In the genomic region with DNA sequence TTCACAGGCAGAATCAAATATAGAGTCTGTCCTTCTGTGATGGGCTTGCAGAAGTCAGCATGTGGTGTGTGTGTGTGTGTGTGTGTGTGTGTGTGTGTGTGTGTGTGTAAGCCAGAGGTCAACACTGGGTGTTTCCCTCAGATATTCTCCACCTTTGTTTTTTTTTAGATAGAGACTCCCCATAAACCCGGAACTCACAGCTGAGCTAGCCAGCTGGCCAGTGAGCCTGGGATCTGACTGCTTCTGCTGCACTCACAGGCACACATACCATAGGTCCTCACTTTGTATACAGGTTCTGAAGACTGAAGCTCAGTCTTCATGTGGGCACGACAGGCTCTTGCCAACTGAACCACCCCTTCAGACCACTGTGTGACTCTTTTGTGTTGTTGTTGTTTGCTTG, we compare ENCODE assay signal across 27 mouse cellular contexts. TPM values are rescaled to one million over a fixed set of nuclear protein-coding genes. Genes with fewer than 3 reads are reported as not detected.
A peak's percentile ranks its signal among the peaks of the same experiment; 100 is the strongest.
DNase-seq lines count a peak whose midpoint lies in the region; ATAC-seq and TF ChIP-seq lines count a peak whose summit lies in the region.
"Had no signal": no experiment of that assay in that cellular context is flagged by ENCODE, and none has a peak within 500 bp of the region (broad histone marks: within the 10 kb centered on the region; RNA-seq: fewer than 3 reads in every experiment).

No protein-coding gene starts in this region.

- H3K9ac ChIP-seq in limb, embryonic 13.5 days = 0 out of 2 replicates have a peak overlapping the region, but pooled peaks have one; percentile 21
- H3K9ac ChIP-seq in stomach, postnatal 0 days (ENCODE audit: low read length) = no peak overlapping the region

- H3K4me1 ChIP-seq in heart, embryonic 10.5 days = no peaks in the 10 kb centered on the region
- H3K4me1 ChIP-seq in limb, embryonic 13.5 days = no peaks in the 10 kb centered on the region
- H3K4me1 ChIP-seq in limb, embryonic 10.5 days = no peaks in the 10 kb centered on the region
- H3K4me1 ChIP-seq in stomach, postnatal 0 days (replicated peaks; ENCODE audit: control insufficient read depth, insufficient read depth) = no peaks in the 10 kb centered on the region

- no peak overlapping the region for H3K4me2 ChIP-seq in limb, embryonic 13.5 days (replicated peaks)
- H3K4me2 ChIP-seq in stomach, postnatal 0 days (replicated peaks; ENCODE audit: low read depth) = no peak overlapping the region

- TF ChIP-seq CTCF in stomach, postnatal 0 days (IDR thresholded peaks at IDR 0.05; ENCODE audit: low read depth) = no peak

- no peaks in the 10 kb centered on the region for H3K36me3 ChIP-seq in heart, embryonic 10.5 days
- no peaks in the 10 kb centered on the region for H3K36me3 ChIP-seq in limb, embryonic 13.5 days
- H3K36me3 ChIP-seq in limb, embryonic 10.5 days = no peaks in the 10 kb centered on the region
- no peaks in the 10 kb centered on the region for H3K36me3 ChIP-seq in stomach, postnatal 0 days (ENCODE audit: control insufficient read depth, insufficient read depth, low read length)
- H3K36me3 ChIP-seq: G1E had no signal

- H3K9me3 ChIP-seq in heart, embryonic 10.5 days = no peaks in the 10 kb centered on the region
- H3K9me3 ChIP-seq in limb, embryonic 13.5 days = no peaks in the 10 kb centered on the region
- no peaks in the 10 kb centered on the region for H3K9me3 ChIP-seq in limb, embryonic 10.5 days (replicated peaks)
- H3K9me3 ChIP-seq in stomach, postnatal 0 days (ENCODE audit: control insufficient read depth, low read length) = no peaks in the 10 kb centered on the region
- H3K9me3 ChIP-seq: G1E had no signal

- ATAC-seq in limb, embryonic 13.5 days (ENCODE audit: low FRiP score, low read depth) = no peak
- ATAC-seq in stomach, postnatal 0 days (ENCODE audit: low FRiP score, low TSS enrichment) = peak; percentile 68; the same call in 1 of the 2 replicates
- ATAC-seq: activated CD4-positive, CD25-positive, alpha-beta regulatory T cell, adult 4 months; CD4-positive, CD25-positive, alpha-beta regulatory T cell, adult 4 months; Patski had no signal

- no peak overlapping the region for H3K4me3 ChIP-seq in heart, embryonic 10.5 days
- no peak overlapping the region for H3K4me3 ChIP-seq in limb, embryonic 13.5 days
- no peak overlapping the region for H3K4me3 ChIP-seq in limb, embryonic 10.5 days
- no peak overlapping the region for H3K4me3 ChIP-seq in stomach, postnatal 0 days (ENCODE audit: low read depth, low read length)

- WGBS in heart, embryonic 10.5 days = 62% methylated on average over 2 of the region's 2 CpGs
- 64% methylated on average over 2 of the region's 2 CpGs for WGBS in limb, embryonic 13.5 days
- WGBS in limb, embryonic 10.5 days = 72% methylated on average over 2 of the region's 2 CpGs
- 62% methylated on average over 2 of the region's 2 CpGs for WGBS in stomach, postnatal 0 days

- peaks cover 32% of the 10 kb centered on the region; the same call in 1 of the 2 replicates for H3K27me3 ChIP-seq in heart, embryonic 10.5 days (ENCODE audit: insufficient read depth, poor library complexity, severe bottlenecking)
- H3K27me3 ChIP-seq in limb, embryonic 13.5 days = peaks cover 7% of the 10 kb centered on the region
- H3K27me3 ChIP-seq in limb, embryonic 10.5 days (ENCODE audit: low read depth, poor library complexity, severe bottlenecking) = peaks cover 11% of the 10 kb centered on the region
- no peaks in the 10 kb centered on the region for H3K27me3 ChIP-seq in stomach, postnatal 0 days (ENCODE audit: control insufficient read depth, insufficient read depth, low read length)

- TF ChIP-seq EP300 in stomach, postnatal 0 days (optimal IDR thresholded peaks at IDR 0.05) = no peak

- peak; percentile 84 for DNase-seq in heart, adult 11 months
- DNase-seq in heart, adult 18-20 months = no peak
- DNase-seq in heart, embryonic 10.5 days (ENCODE audit: low spot score) = peak; percentile 46
- DNase-seq in heart, postnatal 4 days = no peak
- DNase-seq in limb, embryonic 10.5 days (ENCODE audit: low spot score) = no peak
- DNase-seq in stomach, postnatal 0 days (ENCODE audit: low spot score) = peak; percentile 42
- no peak for DNase-seq in MN1 (ENCODE audit: low spot score)
- DNase-seq: adrenal gland, adult 2 months; adrenal gland, adult 8-10 months; adrenal gland, postnatal 10 days; adrenal gland, postnatal 14 days; adrenal gland, postnatal 25 days; adrenal gland, postnatal 36 days; B cell, adult 2 months; cerebellum, adult 11 months; cerebellum, adult 11-12 months; cerebellum, adult 18-20 months had no signal

- no peak overlapping the region for H3K27ac ChIP-seq in heart, embryonic 10.5 days
- H3K27ac ChIP-seq in limb, embryonic 13.5 days = no peak overlapping the region
- H3K27ac ChIP-seq in limb, embryonic 10.5 days = no peak overlapping the region
- H3K27ac ChIP-seq in stomach, postnatal 0 days (replicated peaks) = no peak overlapping the region

RNA-seq across cellular contexts. Expression of a gene that starts 7.3 kb away (rescaled TPM):
- total RNA-seq in heart, adult 18-20 months (2021) = 1 to 10 TPM in 1 of 2 experiments, under 1 TPM in 1; 0.62 to 2.3 TPM
- polyA plus RNA-seq in heart, embryonic 10.5 days (2016; fragmentation: Nextera tagmentation; extraction: Ambion mirVana) = 1.1 and 5.5 TPM in 2 replicates
- total RNA-seq in heart, postnatal 4 days (2021) = 1 to 10 TPM in 1 of 2 experiments, under 1 TPM in 1; 0.86 to 1.8 TPM
- 16.5 and 19.7 TPM in 2 replicates for polyA plus RNA-seq in limb, embryonic 13.5 days (2015; fragmentation: Nextera tagmentation; extraction: Ambion mirVana)
- polyA plus RNA-seq in limb, embryonic 10.5 days (2016; fragmentation: Nextera tagmentation; extraction: Ambion mirVana) = 12.7 and 13.6 TPM in 2 replicates
- 38.1 and 45.4 TPM in 2 replicates for polyA plus RNA-seq in stomach, postnatal 0 days (2015; fragmentation: Nextera tagmentation; extraction: Ambion mirVana)
- polyA plus RNA-seq: activated CD4-positive, CD25-positive, alpha-beta regulatory T cell, adult 4 months; C2C12; G1E; Patski had no signal

RNA-seq across cellular contexts. Expression of a gene that starts 22.7 kb away (rescaled TPM):
- 1 to 10 TPM; 1.7 to 2.7 TPM for total RNA-seq in heart, adult 18-20 months (2021)
- 2.9 and 3.2 TPM in 2 replicates for polyA plus RNA-seq in heart, embryonic 10.5 days (2016; fragmentation: Nextera tagmentation; extraction: Ambion mirVana)
- 1 to 10 TPM in 1 of 2 experiments, under 1 TPM in 1; 0.92 to 1.1 TPM for total RNA-seq in heart, postnatal 4 days (2021)
- polyA plus RNA-seq in limb, embryonic 13.5 days (2015; fragmentation: Nextera tagmentation; extraction: Ambion mirVana) = 2.0 and 2.2 TPM in 2 replicates
- polyA plus RNA-seq in limb, embryonic 10.5 days (2016; fragmentation: Nextera tagmentation; extraction: Ambion mirVana) = 4.2 and 4.6 TPM in 2 replicates
- polyA plus RNA-seq in stomach, postnatal 0 days (2015; fragmentation: Nextera tagmentation; extraction: Ambion mirVana) = 30.8 and 31.6 TPM in 2 replicates
- total RNA-seq: MEL had no signal

RNA-seq across cellular contexts. Expression of a gene that starts 22.8 kb away (rescaled TPM):
- 1 to 10 TPM in 1 of 2 experiments, under 1 TPM in 1; 0.47 to 6.4 TPM for total RNA-seq in heart, adult 18-20 months (2021)
- not detected in 2 replicates for polyA plus RNA-seq in heart, embryonic 10.5 days (2016; fragmentation: Nextera tagmentation; extraction: Ambion mirVana)
- total RNA-seq in heart, postnatal 4 days (2021) = under 1 TPM; 0.81 to 0.88 TPM
- polyA plus RNA-seq in limb, embryonic 13.5 days (2015; fragmentation: Nextera tagmentation; extraction: Ambion mirVana) = not detected in 2 replicates
- not detected in 2 replicates for polyA plus RNA-seq in limb, embryonic 10.5 days (2016; fragmentation: Nextera tagmentation; extraction: Ambion mirVana)
- 0.18 TPM in 1 of 2 replicates, not detected in the other for polyA plus RNA-seq in stomach, postnatal 0 days (2015; fragmentation: Nextera tagmentation; extraction: Ambion mirVana)
- total RNA-seq: CH12.LX, MEL had no signal
- polyA plus RNA-seq: brain, embryonic 14.5 days; C2C12; G1E; Patski had no signal

RNA-seq across cellular contexts. Expression of a gene that starts 46.7 kb away (rescaled TPM):
- 1 to 10 TPM in 1 of 2 experiments, under 1 TPM in 1; 0.40 to 1.4 TPM for total RNA-seq in heart, adult 18-20 months (2021)
- 0.54 and 2.2 TPM in 2 replicates for polyA plus RNA-seq in heart, embryonic 10.5 days (2016; fragmentation: Nextera tagmentation; extraction: Ambion mirVana)
- under 1 TPM in 1 of 2 experiments, not detected in 1; 0.32 TPM for total RNA-seq in heart, postnatal 4 days (2021)
- polyA plus RNA-seq in limb, embryonic 13.5 days (2015; fragmentation: Nextera tagmentation; extraction: Ambion mirVana) = 1.2 and 1.5 TPM in 2 replicates
- 6.3 and 12.2 TPM in 2 replicates for polyA plus RNA-seq in limb, embryonic 10.5 days (2016; fragmentation: Nextera tagmentation; extraction: Ambion mirVana)
- 3.4 and 3.5 TPM in 2 replicates for polyA plus RNA-seq in stomach, postnatal 0 days (2015; fragmentation: Nextera tagmentation; extraction: Ambion mirVana)
- total RNA-seq: G1E, MEL had no signal
- polyA plus RNA-seq: C2C12, G1E, Patski had no signal

RNA-seq across cellular contexts. Expression of a gene that starts 50.7 kb away (rescaled TPM):
- total RNA-seq in heart, adult 18-20 months (2021) = 1 to 10 TPM in 1 of 2 experiments, not detected in 1; 4.1 TPM
- polyA plus RNA-seq in heart, embryonic 10.5 days (2016; fragmentation: Nextera tagmentation; extraction: Ambion mirVana) = not detected in 2 replicates
- under 1 TPM in 1 of 2 experiments, not detected in 1; 0.36 TPM for total RNA-seq in heart, postnatal 4 days (2021)
- 0.15 TPM in 1 of 2 replicates, not detected in the other for polyA plus RNA-seq in limb, embryonic 13.5 days (2015; fragmentation: Nextera tagmentation; extraction: Ambion mirVana)
- polyA plus RNA-seq in limb, embryonic 10.5 days (2016; fragmentation: Nextera tagmentation; extraction: Ambion mirVana) = not detected in 2 replicates
- 0.15 TPM in 1 of 2 replicates, not detected in the other for polyA plus RNA-seq in stomach, postnatal 0 days (2015; fragmentation: Nextera tagmentation; extraction: Ambion mirVana)
- total RNA-seq: adrenal gland, postnatal 25 days; ES-E14; G1E; MEL had no signal
- polyA plus RNA-seq: brain, embryonic 14.5 days; C2C12; G1E; Patski had no signal

Comparison
In these comparisons a context has a peak if more than half of its experiments do, and no peak if none do; other contexts are left out.
1. DNase-seq: peak in heart, adult 11 months (single experiment), heart, embryonic 10.5 days (single experiment) and stomach, postnatal 0 days (single experiment); none in heart, adult 18-20 months (0 of 2), heart, postnatal 4 days (single experiment), limb, embryonic 10.5 days (single experiment) and MN1 (single experiment).